Mouse (Mus musculus): ENCODE results near the gene Dab2ip. TPM values are rescaled to one million over a fixed set of nuclear protein-coding genes. Genes with fewer than 3 reads are reported as not detected.

The Dab2ip gene
- 0.18 TPM for polyA plus RNA-seq (2017; shearing (Covaris generic))

GRCm38 (mm10) chr2:35557911-35558825 lies at the start of gene Dab2ip:
Gene Dab2ip (plus strand): TSS chr2:35558266.

Other genes starting within 250 kb of the Dab2ip start
- 0.26 TPM for gene Stom, start 221.3 kb upstream of the Dab2ip start, polyA plus RNA-seq (2017; shearing (Covaris generic))
- not detected for gene 4930568D16Rik, start 190.5 kb upstream of the Dab2ip start, polyA plus RNA-seq (2017; shearing (Covaris generic))
- not detected for gene 4930402F06Rik, start 161.1 kb upstream of the Dab2ip start, polyA plus RNA-seq (2017; shearing (Covaris generic))
- gene Ggta1, start 95.0 kb upstream of the Dab2ip start, polyA plus RNA-seq (2017; shearing (Covaris generic)): 8.4 TPM